Mouse (Mus musculus): ENCODE data around the gene Fam207a.

DNA sequence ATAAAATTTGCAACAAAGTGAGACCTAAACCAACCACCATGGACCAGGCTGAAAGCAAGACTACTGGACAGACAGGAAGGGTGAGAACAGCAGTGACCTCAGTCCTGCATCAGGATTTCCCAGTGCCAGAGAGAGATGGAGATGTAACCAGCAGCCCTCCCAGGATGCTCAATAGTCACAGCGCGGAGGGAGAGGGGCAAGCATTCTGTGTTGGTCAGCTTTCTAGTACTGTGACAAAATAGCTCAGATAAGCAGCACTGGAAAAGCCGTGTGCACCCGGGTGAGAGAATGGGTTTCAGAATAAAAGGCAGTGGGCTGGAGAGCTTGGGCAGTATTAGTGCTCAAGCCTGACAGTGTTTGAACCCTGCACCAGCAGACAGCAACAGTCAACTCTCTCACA is 7.8 kb downstream of the Fam207a start:
- no peak for TF ChIP-seq ZNF384 (IDR thresholded peaks at IDR 0.05; ENCODE audit: low read depth, low read length)
- no peak for TF ChIP-seq MAFK (IDR thresholded peaks at IDR 0.05; ENCODE audit: insufficient read depth, low read depth, low read length)
- no peak for TF ChIP-seq ZC3H11A (IDR thresholded peaks at IDR 0.05; ENCODE audit: borderline replicate concordance, low read depth, low read length)
- TF ChIP-seq HCFC1 (IDR thresholded peaks at IDR 0.05; ENCODE audit: borderline replicate concordance, insufficient read depth, low read length), result no peak
- no peak for TF ChIP-seq CHD2 (IDR thresholded peaks at IDR 0.05; ENCODE audit: low read depth, low read length)
